13 mouse cellular contexts compared by ENCODE assay signal in the genomic region with DNA sequence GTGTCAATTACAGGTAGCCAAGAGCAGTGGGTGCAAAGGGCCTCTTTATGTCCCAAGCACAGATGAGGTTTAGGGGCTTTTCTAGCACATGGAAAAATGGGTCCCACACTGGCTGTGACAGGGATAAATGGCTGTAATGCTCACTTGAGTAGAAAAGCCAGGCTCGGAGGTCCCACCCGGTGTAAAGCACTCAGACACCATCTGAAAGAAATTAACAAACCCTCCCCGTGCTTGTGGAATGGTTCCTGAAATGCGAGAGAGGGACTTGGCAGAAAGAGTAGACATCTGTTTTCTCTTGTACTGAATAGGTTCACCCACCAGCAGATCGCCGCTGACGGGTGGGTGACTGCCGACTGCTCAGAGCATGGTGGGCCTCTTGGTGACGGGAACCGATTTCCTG.
DNase-seq lines count a peak whose midpoint lies in the region; ATAC-seq and TF ChIP-seq lines count a peak whose summit lies in the region.
"Had no signal": no experiment of that assay in that cellular context is flagged by ENCODE, and none has a peak within 500 bp of the region (broad histone marks: within the 10 kb centered on the region; RNA-seq: fewer than 3 reads in every experiment).

No protein-coding gene starts in this region.

- H3K4me1 ChIP-seq in forebrain, embryonic 15.5 days = peaks cover 18% of the 10 kb centered on the region
- no peaks in the 10 kb centered on the region for H3K4me1 ChIP-seq in forebrain, postnatal 0 days (ENCODE audit: insufficient read depth)
- no peaks in the 10 kb centered on the region for H3K4me1 ChIP-seq in liver, embryonic 11.5 days (replicated peaks; ENCODE audit: control insufficient read depth, insufficient read depth, low read length)

- peaks cover 49% of the 10 kb centered on the region for H3K27me3 ChIP-seq in forebrain, embryonic 15.5 days
- peaks cover 18% of the 10 kb centered on the region for H3K27me3 ChIP-seq in forebrain, postnatal 0 days (ENCODE audit: insufficient read depth, low read length)
- no peaks in the 10 kb centered on the region for H3K27me3 ChIP-seq in liver, embryonic 11.5 days (replicated peaks; ENCODE audit: control insufficient read depth, insufficient read depth, low read length)
- H3K27me3 ChIP-seq: lung, embryonic 15.5 days had no signal

- H3K36me3 ChIP-seq in forebrain, embryonic 15.5 days = no peaks in the 10 kb centered on the region
- H3K36me3 ChIP-seq in forebrain, postnatal 0 days (ENCODE audit: insufficient read depth) = no peaks in the 10 kb centered on the region
- H3K36me3 ChIP-seq in liver, embryonic 11.5 days (ENCODE audit: control insufficient read depth, insufficient read depth, low read length) = peaks cover 7% of the 10 kb centered on the region; the same call in 1 of the 2 replicates
- H3K36me3 ChIP-seq: midbrain, embryonic 12.5 days had no signal

- H3K27ac ChIP-seq in forebrain, embryonic 15.5 days (replicated peaks) = no peak overlapping the region
- H3K27ac ChIP-seq in forebrain, postnatal 0 days (ENCODE audit: low read depth, low read length) = no peak overlapping the region
- H3K27ac ChIP-seq in liver, embryonic 11.5 days (ENCODE audit: low read depth, low read length) = no peak overlapping the region
- H3K27ac ChIP-seq: lung, embryonic 15.5 days; midbrain, embryonic 12.5 days had no signal

- no peaks in the 10 kb centered on the region for H3K9me3 ChIP-seq in forebrain, embryonic 15.5 days
- H3K9me3 ChIP-seq in forebrain, postnatal 0 days (ENCODE audit: low read length) = no peaks in the 10 kb centered on the region
- no peaks in the 10 kb centered on the region for H3K9me3 ChIP-seq in liver, embryonic 11.5 days (ENCODE audit: control insufficient read depth, low read length)
- H3K9me3 ChIP-seq: lung, embryonic 15.5 days; midbrain, embryonic 12.5 days had no signal

- H3K9ac ChIP-seq in forebrain, embryonic 15.5 days (replicated peaks) = no peak overlapping the region
- H3K9ac ChIP-seq in forebrain, postnatal 0 days = no peak overlapping the region
- H3K9ac ChIP-seq in liver, embryonic 11.5 days (ENCODE audit: low read depth, low read length) = no peak overlapping the region
- H3K9ac ChIP-seq: lung, embryonic 15.5 days; midbrain, embryonic 12.5 days had no signal

- H3K4me3 ChIP-seq in forebrain, embryonic 15.5 days = no peak overlapping the region
- H3K4me3 ChIP-seq in forebrain, postnatal 0 days (ENCODE audit: low read depth, low read length) = no peak overlapping the region
- H3K4me3 ChIP-seq in liver, embryonic 11.5 days (ENCODE audit: low read depth, low read length) = no peak overlapping the region
- H3K4me3 ChIP-seq: lung, embryonic 15.5 days; midbrain, embryonic 12.5 days had no signal

- H3K4me2 ChIP-seq in forebrain, embryonic 15.5 days (replicated peaks) = no peak overlapping the region
- no peak overlapping the region for H3K4me2 ChIP-seq in forebrain, postnatal 0 days (ENCODE audit: low read depth)
- H3K4me2 ChIP-seq in liver, embryonic 11.5 days = no peak overlapping the region
- H3K4me2 ChIP-seq: lung, embryonic 15.5 days; midbrain, embryonic 12.5 days had no signal

- WGBS in forebrain, embryonic 15.5 days = 16% methylated on average over 10 of the region's 10 CpGs
- 22% methylated on average over 10 of the region's 10 CpGs for WGBS in forebrain, postnatal 0 days
- 73% methylated on average over 10 of the region's 10 CpGs for WGBS in liver, embryonic 11.5 days

- peak; percentile 37 for ATAC-seq in forebrain, embryonic 15.5 days (replicated peaks)
- no peak for ATAC-seq in forebrain, postnatal 0 days
- no peak for ATAC-seq in liver, embryonic 11.5 days (replicated peaks; ENCODE audit: low FRiP score)

- DNase-seq in forebrain, postnatal 0 days = no peak
- peak; percentile 33 to 57 for DNase-seq in right cerebral cortex, postnatal 10 days (ENCODE audit: low spot score in 2 of 2)
- DNase-seq in right cerebral cortex, adult 2 months (ENCODE audit: low spot score in 2 of 2) = no peak
- DNase-seq in layer of hippocampus, postnatal 14 days (ENCODE audit: low spot score in 2 of 2) = peak; percentile 10 to 64
- no peak for DNase-seq in ovary, postnatal 14 days (ENCODE audit: low spot score)
- DNase-seq in liver, embryonic 11.5 days (ENCODE audit: low spot score) = no peak
- no peak for DNase-seq in adrenal gland, adult (ENCODE audit: inconsistent age in 2 of 2, low spot score in 1 of 2)
- DNase-seq: adrenal gland, postnatal 14 days; B cell, adult 2 months; kidney, adult 18-20 months had no signal

- TF ChIP-seq CTCF in forebrain, postnatal 0 days (IDR thresholded peaks at IDR 0.05; ENCODE audit: low read depth) = no peak

Comparison
In these comparisons a context has a peak if more than half of its experiments do, and no peak if none do; other contexts are left out.
1. DNase-seq: peak in right cerebral cortex, postnatal 10 days (2 of 2) and layer of hippocampus, postnatal 14 days (2 of 2); none in forebrain, postnatal 0 days (single experiment), right cerebral cortex, adult 2 months (0 of 2), ovary, postnatal 14 days (single experiment), liver, embryonic 11.5 days (single experiment) and adrenal gland, adult (0 of 2).